Mouse (Mus musculus) heart, adult 2 months (tissue): ENCODE measurements around the gene Golph3l. TPM values are rescaled to one million over a fixed set of nuclear protein-coding genes. Genes with fewer than 3 reads are reported as not detected.

Experiments
- DNase-seq, 2 experiments: peaks; one replicate each; pipeline ENCODE4 v3.0.0; 2021
- H3K27ac ChIP-seq: fragments of 200-600 bp; 2 replicates; pipeline ENCODE4 v1.8.1; 2022
- H3K27me3 ChIP-seq: fragments of 200-500 bp; 2 replicates; pipeline ENCODE4 v1.6.1; 2012; ENCODE audit warnings: mild to moderate bottlenecking, low read length, inconsistent platforms, mixed read lengths; ENCODE audit not compliant: control insufficient read depth, insufficient read depth
- H3K36me3 ChIP-seq: fragments of 200-500 bp; 2 replicates; pipeline ENCODE4 v1.6.1; 2012; ENCODE audit warnings: low read length, inconsistent platforms; ENCODE audit not compliant: control insufficient read depth, insufficient read depth
- H3K4me1 ChIP-seq: fragments of 200-500 bp; 2 replicates; pipeline ENCODE4 v1.6.1; 2011; ENCODE audit warnings: low read length; ENCODE audit not compliant: control insufficient read depth, insufficient read depth
- H3K4me3 ChIP-seq: fragments of 200-600 bp; 2 replicates; pipeline ENCODE4 v1.8.1; 2022
- H3K79me2 ChIP-seq: fragments of 200-500 bp; replicated peaks from 2 replicates; pipeline ENCODE4 v1.6.1; 2012; ENCODE audit warnings: mild to moderate bottlenecking, inconsistent platforms, low read length, moderate library complexity, mixed read lengths; ENCODE audit not compliant: control insufficient read depth, insufficient read depth
- H3K9ac ChIP-seq: fragments of 200-500 bp; 2 replicates; pipeline ENCODE4 v1.6.1; 2012; ENCODE audit warnings: low read depth, mild to moderate bottlenecking, control low read depth, inconsistent platforms, low read length, mixed read lengths
- CTCF ChIP-seq: fragments of 200-600 bp; IDR thresholded peaks from 2 replicates; pipeline ENCODE4 v1.8.1; 2022; ENCODE audit warnings: antibody characterized with exemption, mild to moderate bottlenecking, moderate library complexity
- EP300 ChIP-seq: fragments of 200-500 bp; IDR thresholded peaks from 2 replicates; pipeline ENCODE4 v1.6.1; 2011; ENCODE audit warnings: low read depth, low read length, control low read depth; ENCODE audit not compliant: insufficient read depth
- POLR2A ChIP-seq: fragments of 200-500 bp; IDR thresholded peaks from 2 replicates; pipeline ENCODE4 v1.6.1; 2011; ENCODE audit warnings: mild to moderate bottlenecking, low read depth, low read length, control low read depth; ENCODE audit not compliant: insufficient read depth
- WGBS: fragments of 180-500 bp; shearing (Covaris S2); methylation state at CpG from one replicate; pipeline ENCODE4 v1.1.7; 2018; 5-methylcytosine and 5-hydroxymethylcytosine counted together
- intact Hi-C: fragments of 180-260 bp; cut with DNase I; formaldehyde crosslinking; loops from one replicate; pipeline ENCODE4 v1.15.1; 2025
- polyA plus RNA-seq: library from polyadenylated mRNA; depleted of rRNA; stranded (reverse); fragments of >200 nt; gene quantifications from 2 replicates; pipeline ENCODE4 v1.2.3, GENCODE M21; 2012
- total RNA-seq, 2 experiments: library from RNA; stranded (reverse); gene quantifications; 2 replicates each; pipeline ENCODE4 v1.2.3; 2021

The Golph3l gene
- total and polyA plus RNA-seq, 3 experiments, result 6.0 to 17.8 (median 15.6) TPM

- TF ChIP-seq POLR2A (no peak), EP300 (no peak), CTCF (no peak)
- peaks cover 1% of the 10 kb centered on the region; the same call in 1 of the 2 replicates for H3K79me2 ChIP-seq
- intact Hi-C loops, result loop anchor here (10.0 kb wide), 1 partner anchor 273 kb away; the partner anchor contains the start of gene Setdb1
- no peaks in the 10 kb centered on the region for H3K27me3 ChIP-seq
- DNase-seq, result peak in 1 of 2 experiments; percentile 17
- H3K4me1 ChIP-seq, result peaks cover 11% of the 10 kb centered on the region
- H3K36me3 ChIP-seq, result peaks cover 14% of the 10 kb centered on the region
- no peak overlapping the region for H3K4me3 ChIP-seq
- no peak overlapping the region for H3K27ac ChIP-seq
- WGBS, result 70% methylated on average over 5 of the region's 5 CpGs
- no peak overlapping the region for H3K9ac ChIP-seq
Measured at GRCm38 (mm10) chr3:95627763-95628162, 39.0 kb downstream of the Golph3l start.

GRCm38 (mm10) chr3:95629755-95630154 is 41.0 kb downstream of the Golph3l start:
- no peak overlapping the region for H3K9ac ChIP-seq
- no peaks in the 10 kb centered on the region for H3K27me3 ChIP-seq
- H3K4me3 ChIP-seq, result no peak overlapping the region
- peaks cover 12% of the 10 kb centered on the region for H3K4me1 ChIP-seq
- H3K79me2 ChIP-seq, result peaks cover 1% of the 10 kb centered on the region; the same call in 1 of the 2 replicates
- WGBS, result 58% methylated on average over 4 of the region's 4 CpGs
- peaks cover 16% of the 10 kb centered on the region for H3K36me3 ChIP-seq
- no peak overlapping the region for H3K27ac ChIP-seq
- TF ChIP-seq CTCF (no peak), EP300 (no peak), POLR2A (no peak)
- DNase-seq, result no peak
- intact Hi-C loops, result loop anchor here (5.0 to 10.0 kb wide), 3 partner anchors 112 to 275 kb away; partner anchors contain the start of gene Setdb1

GRCm38 (mm10) chr3:95630856-95631255 is 42.1 kb downstream of the Golph3l start:
- Histone ChIP-seq H3K27ac (no peak overlapping the region), H3K27me3 (no peaks in the 10 kb centered on the region), H3K36me3 (peaks cover 16% of the 10 kb centered on the region), H3K9ac (no peak overlapping the region), H3K4me3 (no peak overlapping the region), H3K79me2 (peaks cover 1% of the 10 kb centered on the region; the same call in 1 of the 2 replicates), H3K4me1 (peaks cover 9% of the 10 kb centered on the region)
- intact Hi-C loops, result loop anchor here (5.0 kb wide), 2 partner anchors 114 to 121 kb away; no protein-coding TSS in a partner anchor
- TF ChIP-seq EP300 (no peak), POLR2A (no peak), CTCF (no peak)
- WGBS, result 48% methylated on average over 3 of the region's 3 CpGs
- DNase-seq, result no peak

- no peaks in the 10 kb centered on the region for H3K27me3 ChIP-seq
- peaks cover 1% of the 10 kb centered on the region; the same call in 1 of the 2 replicates for H3K79me2 ChIP-seq
- intact Hi-C loops, result loop anchor here (5.0 kb wide), 2 partner anchors 114 to 121 kb away; no protein-coding TSS in a partner anchor
- no peak overlapping the region for H3K4me3 ChIP-seq
- peaks cover 12% of the 10 kb centered on the region for H3K36me3 ChIP-seq
- TF ChIP-seq CTCF (no peak), POLR2A (no peak), EP300 (no peak)
- no peak overlapping the region for H3K27ac ChIP-seq
- WGBS, result 51% methylated on average over 6 of the region's 6 CpGs
- H3K4me1 ChIP-seq, result peaks cover 8% of the 10 kb centered on the region
- H3K9ac ChIP-seq, result no peak overlapping the region
- no peak for DNase-seq
Measured at GRCm38 (mm10) chr3:95631304-95631703, 42.6 kb downstream of the Golph3l start.

- DNase-seq, result no peak
- 56% methylated on average over 12 of the region's 12 CpGs for WGBS
- no peaks in the 10 kb centered on the region for H3K27me3 ChIP-seq
- H3K4me1 ChIP-seq, result peaks cover 7% of the 10 kb centered on the region
- intact Hi-C loops, result loop anchor here (1.0 to 5.0 kb wide), 4 partner anchors 43 to 138 kb away; no protein-coding TSS in a partner anchor
- peaks cover 1% of the 10 kb centered on the region; the same call in 1 of the 2 replicates for H3K79me2 ChIP-seq
- peaks cover 11% of the 10 kb centered on the region for H3K36me3 ChIP-seq
- no peak for TF ChIP-seq EP300
- TF ChIP-seq POLR2A, result 0 out of 2 replicates have a peak, but pooled peaks have one; percentile 10
- peak; percentile 81 for TF ChIP-seq CTCF
- H3K27ac ChIP-seq, result peak overlapping the region; percentile 65
- no peak overlapping the region for H3K4me3 ChIP-seq
- no peak overlapping the region for H3K9ac ChIP-seq
Measured at GRCm38 (mm10) chr3:95632648-95633588, 44.2 kb downstream of the Golph3l start.

- no peak overlapping the region for H3K9ac ChIP-seq
- TF ChIP-seq CTCF (no peak), POLR2A (no peak), EP300 (no peak)
- H3K79me2 ChIP-seq, result no peaks in the 10 kb centered on the region
- H3K4me3 ChIP-seq, result no peak overlapping the region
- no peak for DNase-seq
- intact Hi-C loops, result loop anchor here (5.0 kb wide), 1 partner anchor 182 kb away; the partner anchor contains the start of gene Rprd2
- WGBS, result 59% methylated on average over 4 of the region's 4 CpGs
- H3K4me1 ChIP-seq, result peaks cover 3% of the 10 kb centered on the region
- H3K27ac ChIP-seq, result no peak overlapping the region; the same call in none of the 2 replicates
- peaks cover 9% of the 10 kb centered on the region for H3K36me3 ChIP-seq
- H3K27me3 ChIP-seq, result no peaks in the 10 kb centered on the region
Measured at GRCm38 (mm10) chr3:95635636-95636035, 46.9 kb downstream of the Golph3l start.
